8 mouse cellular contexts compared by ENCODE assay signal in genomic region chr19:44930744-44931453, GRCm38 (mm10). TPM values are rescaled to one million over a fixed set of nuclear protein-coding genes. Genes with fewer than 3 reads are reported as not detected.
DNase-seq lines count a peak whose midpoint lies in the region; ATAC-seq lines count a peak whose summit lies in the region.

TSS of gene Slf2 (plus strand) at chr19:44931151.

- H3K27ac ChIP-seq in heart, embryonic 10.5 days = peak within 1 kb of the TSS; percentile 96
- H3K27ac ChIP-seq in kidney, embryonic 15.5 days = peak within 1 kb of the TSS; percentile 85

- H3K9ac ChIP-seq in kidney, embryonic 15.5 days = peak within 1 kb of the TSS; percentile 67

- under 1% methylated on average over 55 of the region's 55 CpGs for WGBS in heart, embryonic 10.5 days
- under 1% methylated on average over 55 of the region's 55 CpGs for WGBS in kidney, embryonic 15.5 days

- ATAC-seq in erythroblast, adult 5-6 weeks (replicated peaks; ENCODE audit: low FRiP score, poor library complexity, severe bottlenecking) = peak; percentile 96
- ATAC-seq in kidney, embryonic 15.5 days (replicated peaks; ENCODE audit: low FRiP score) = peak; percentile 98
- ATAC-seq in monocyte, adult 5-6 weeks (replicated peaks; ENCODE audit: insufficient number of reproducible peaks, low FRiP score, low TSS enrichment, poor library complexity, severe bottlenecking) = peak; percentile 94

- no peaks in the 10 kb centered on the region for H3K27me3 ChIP-seq in heart, embryonic 10.5 days (ENCODE audit: insufficient read depth, poor library complexity, severe bottlenecking)
- H3K27me3 ChIP-seq in kidney, embryonic 15.5 days = no peaks in the 10 kb centered on the region

- H3K4me3 ChIP-seq in heart, embryonic 10.5 days = peak within 1 kb of the TSS; percentile 99
- H3K4me3 ChIP-seq in kidney, embryonic 15.5 days (replicated peaks) = peak within 1 kb of the TSS; percentile 82

- H3K4me1 ChIP-seq in heart, embryonic 10.5 days = peaks cover 51% of the 10 kb centered on the region
- H3K4me1 ChIP-seq in kidney, embryonic 15.5 days = peaks cover 47% of the 10 kb centered on the region

- peak within 1 kb of the TSS; percentile 70 for H3K4me2 ChIP-seq in kidney, embryonic 15.5 days

- peak; percentile 98 to 99 for DNase-seq in B cell, adult 2 months
- peak; percentile 99 for DNase-seq in brain, adult 2 months (ENCODE audit: low read depth, low spot score)
- peak; percentile 99 for DNase-seq in heart, embryonic 10.5 days (ENCODE audit: low spot score)
- DNase-seq in liver = peak; percentile 97
- peak; percentile 98 to 99 for DNase-seq in spleen, postnatal 4 days (ENCODE audit: low spot score in 2 of 2)

- H3K9me3 ChIP-seq in heart, embryonic 10.5 days = no peaks in the 10 kb centered on the region
- H3K9me3 ChIP-seq in kidney, embryonic 15.5 days (replicated peaks) = no peaks in the 10 kb centered on the region

- H3K36me3 ChIP-seq in heart, embryonic 10.5 days = peaks cover 20% of the 10 kb centered on the region
- peaks cover 18% of the 10 kb centered on the region for H3K36me3 ChIP-seq in kidney, embryonic 15.5 days

RNA-seq across cellular contexts. Expression of gene Slf2, which starts in this region (rescaled TPM):
- total RNA-seq in erythroblast, adult 5-6 weeks (2015; ENCODE audit: low replicate concordance) = 14.0 TPM in 2 replicates
- total RNA-seq in erythroblast, adult 5-6 weeks (2017; ENCODE audit: low replicate concordance) = 13.6 and 16.3 TPM in 2 replicates
- 56.6 and 60.6 TPM in 2 replicates for polyA plus RNA-seq in heart, embryonic 10.5 days (2016; fragmentation: Nextera tagmentation; extraction: Ambion mirVana)
- polyA plus RNA-seq in kidney, embryonic 15.5 days (2015; fragmentation: Nextera tagmentation; extraction: Ambion mirVana) = 40.5 and 40.6 TPM in 2 replicates
- total RNA-seq in monocyte, adult 5-6 weeks (2017) = 49.9 to 61.5 TPM (median 58.2 TPM) in 3 replicates

Comparison
In these comparisons a context has a peak if more than half of its experiments do, and no peak if none do; other contexts are left out.
1. Peak in every context shown above with its lines: DNase-seq, ATAC-seq, H3K4me3 ChIP-seq and H3K27ac ChIP-seq.